Mouse (Mus musculus) hindlimb bud, embryonic 11.5 days (tissue): ENCODE data around the gene Polr3gl.

Source experiments
- DNase-seq: peaks from one replicate; pipeline ENCODE4 v3.0.0-alpha.2; 2012; ENCODE audit warnings: low read depth, low spot score; ENCODE audit errors: extremely low spot score

Polr3gl gene

DNA sequence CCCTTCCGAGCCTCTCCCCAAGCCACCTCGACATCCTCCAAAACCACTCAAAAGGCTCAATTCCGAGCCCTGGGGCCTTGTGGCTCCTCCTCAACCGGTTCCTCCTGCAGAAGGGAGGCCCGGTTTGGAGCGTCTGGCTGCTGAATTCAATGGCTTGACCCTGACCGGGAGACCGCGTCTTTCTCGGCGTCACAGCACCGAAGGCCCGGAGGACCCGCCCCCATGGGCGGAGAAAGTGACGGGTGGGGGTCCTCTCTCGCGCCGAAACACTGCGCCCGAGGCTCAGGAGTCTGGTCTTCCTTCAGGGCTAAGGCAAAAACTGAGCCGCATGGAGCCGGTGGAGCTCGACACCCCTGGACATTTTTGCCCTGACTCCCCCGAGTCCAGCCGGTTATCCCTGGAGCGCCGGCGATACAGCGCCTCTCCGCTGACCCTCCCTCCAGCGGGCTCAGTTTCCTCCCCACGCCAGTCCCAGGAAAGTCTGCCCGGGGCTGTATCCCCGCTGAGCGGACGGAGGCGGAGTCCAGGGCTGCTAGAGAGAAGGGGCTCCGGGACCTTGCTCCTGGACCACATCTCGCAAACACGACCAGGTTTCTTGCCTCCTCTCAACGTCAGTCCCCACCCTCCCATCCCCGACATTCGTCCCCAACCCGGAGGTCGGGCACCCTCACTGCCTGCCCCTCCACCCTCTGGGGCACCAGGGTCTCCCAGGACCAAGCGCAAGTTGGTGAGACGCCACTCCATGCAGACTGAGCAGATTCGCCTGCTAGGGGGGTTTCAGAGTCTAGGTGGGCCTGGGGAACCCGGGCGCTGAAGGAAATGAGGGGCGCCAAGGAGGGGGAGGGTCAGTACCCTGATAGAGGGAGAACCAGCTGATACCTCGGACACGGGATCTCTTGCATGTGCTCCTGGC is 4.4 kb upstream of the Polr3gl start:
- no peak for DNase-seq

- DNase-seq, result no peak
These were observed 3.5 kb upstream of the Polr3gl start for GRCm38 (mm10) chr3:96597435-96597891.

DNA sequence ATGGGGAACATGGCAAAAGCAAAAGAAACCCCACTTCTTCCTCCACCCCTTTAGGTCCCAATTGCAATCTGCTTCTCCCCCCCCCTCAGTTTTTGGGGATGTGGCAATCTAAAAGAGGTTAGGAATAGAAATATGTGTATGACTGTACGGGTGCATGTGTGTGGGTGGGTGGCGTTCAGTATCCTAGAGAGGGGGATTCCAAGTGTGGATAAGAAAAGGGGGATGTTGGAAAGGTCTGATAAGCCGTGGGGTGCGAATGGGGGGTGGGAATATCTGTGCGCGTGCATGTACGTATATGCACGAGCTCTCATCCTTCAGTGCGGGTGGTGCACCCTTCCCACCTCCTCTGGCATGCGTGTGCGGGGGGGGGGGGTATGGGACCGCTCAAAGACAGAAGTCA is 2.9 kb upstream of the Polr3gl start:
- DNase-seq, result no peak

DNA sequence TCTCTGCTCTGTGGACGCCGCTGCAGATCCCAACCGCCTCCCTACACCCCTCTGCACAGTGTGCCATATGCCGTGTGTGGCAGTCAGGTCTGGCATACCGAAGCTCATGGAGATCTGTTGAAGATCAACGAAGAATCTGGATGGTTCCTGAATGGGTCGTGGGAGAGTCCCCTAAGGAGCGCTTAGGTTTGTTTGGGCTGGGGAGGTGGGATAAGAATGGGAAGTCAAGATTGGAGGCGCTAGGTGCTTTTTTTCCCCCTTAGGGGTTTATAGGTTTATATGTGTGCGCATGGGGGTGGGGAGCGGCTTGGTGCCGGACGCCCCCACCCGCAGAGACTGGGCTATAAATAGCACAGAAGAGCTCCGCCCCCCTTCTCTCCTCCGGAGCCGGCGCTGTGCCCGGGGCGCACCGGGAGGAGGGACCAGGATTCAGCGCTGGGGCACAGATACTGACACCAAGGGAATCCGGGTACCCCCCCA is 2.3 kb upstream of the Polr3gl start, which contains the start of gene Ankrd34a:
Gene Ankrd34a, plus strand, starts transcription at position 409 of the 480 bp plus-strand sequence.
- no peak for DNase-seq

DNA sequence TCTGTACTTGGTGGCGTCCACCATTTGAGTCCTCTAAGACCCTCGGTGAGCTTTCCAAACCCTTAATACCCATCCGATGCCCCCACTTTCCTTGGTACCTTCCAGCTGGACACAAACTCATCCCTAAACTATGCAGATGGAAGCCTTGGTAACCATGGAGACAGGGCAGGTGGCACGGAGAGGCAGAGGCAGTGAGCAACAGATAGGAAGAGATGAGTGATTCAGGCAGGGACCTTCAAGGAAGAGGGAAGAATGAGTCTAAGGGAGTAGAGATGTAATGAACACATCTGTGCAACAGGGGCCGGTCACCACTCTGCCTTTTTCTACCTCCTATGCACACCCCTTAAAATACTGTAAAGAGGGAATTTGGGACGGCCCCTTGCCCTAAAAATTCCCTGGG is 1.7 kb upstream of the Polr3gl start:
- DNase-seq, result no peak

- DNase-seq, result no peak
These were observed 870 bp upstream of the Polr3gl start for GRCm38 (mm10) chr3:96594851-96595250.

DNA sequence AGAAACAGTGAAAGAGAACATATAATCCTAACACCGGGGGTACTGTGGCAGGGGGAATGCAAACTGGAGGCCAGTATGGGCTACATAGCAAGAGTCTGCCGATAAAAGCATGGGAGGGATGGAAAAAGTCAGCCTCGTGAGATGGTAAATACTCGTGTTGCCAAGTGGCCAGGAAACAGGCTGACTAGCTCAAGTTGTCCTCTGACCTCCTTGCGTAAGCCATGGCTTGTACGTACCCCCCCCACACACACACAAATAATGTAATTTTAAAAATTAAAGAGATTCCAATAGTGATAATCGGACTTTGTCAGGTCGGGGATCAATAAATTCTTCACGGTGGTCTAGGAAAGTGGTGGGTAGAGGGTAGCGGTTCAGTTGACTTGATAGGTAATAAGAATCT is 607 bp downstream of the Polr3gl start:
- DNase-seq, result no peak

GRCm38 (mm10) chr3:96590657-96591056 is 3.3 kb downstream of the Polr3gl start:
- no peak for DNase-seq

DNA sequence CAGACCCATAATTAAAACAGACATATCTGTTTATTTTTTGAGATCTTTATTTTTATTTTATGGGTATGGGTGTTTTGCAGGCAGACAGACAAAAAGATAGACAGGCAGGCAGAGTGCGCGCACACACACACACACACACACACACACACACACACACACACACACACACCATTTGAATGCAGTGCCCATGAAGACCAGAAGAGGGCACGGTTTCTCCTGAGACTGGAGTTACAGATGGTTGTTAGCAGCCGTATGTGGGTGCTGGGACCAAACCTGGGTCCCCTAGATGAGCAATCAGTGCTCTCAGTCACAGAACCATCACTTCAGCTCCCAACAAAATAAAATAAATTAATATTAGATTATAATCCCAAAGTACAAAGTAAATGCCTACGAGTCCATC is 10.6 kb downstream of the Polr3gl start:
- DNase-seq, result no peak

DNA sequence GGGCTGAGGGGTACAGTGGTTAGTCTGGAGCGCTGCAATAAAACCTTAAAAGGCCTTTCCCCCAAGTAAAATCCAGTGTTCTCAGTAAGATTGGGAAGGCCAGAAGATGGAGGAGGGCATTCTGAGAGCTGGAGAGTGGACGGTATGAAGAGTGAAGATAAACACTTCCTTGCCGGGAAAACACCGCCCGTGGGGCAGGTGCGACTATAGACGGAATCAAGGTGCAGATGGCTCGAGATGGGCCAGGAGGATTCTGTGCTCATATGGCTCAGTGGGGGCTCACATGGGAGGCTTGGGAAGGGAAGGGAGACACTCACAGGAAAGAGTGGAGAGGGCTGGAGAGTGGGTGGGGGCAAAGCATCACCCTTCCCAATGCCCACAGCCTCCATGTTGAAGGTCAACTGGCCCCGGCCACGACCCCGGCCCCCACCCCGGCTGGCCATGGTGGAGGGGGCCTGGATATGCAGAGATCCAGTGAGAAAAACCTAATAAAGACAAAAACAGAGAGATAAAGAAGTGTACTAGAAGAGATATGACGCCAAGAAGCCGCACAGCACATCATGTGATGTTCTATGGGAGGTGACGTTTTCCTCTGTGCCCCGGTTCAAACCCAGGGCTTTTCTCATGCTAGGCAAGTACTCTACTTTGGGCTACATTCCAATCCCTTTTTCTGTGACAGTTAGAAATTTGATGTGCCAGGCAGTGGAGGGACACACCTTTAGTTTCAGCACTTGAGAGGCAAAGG is 12.0 kb downstream of the Polr3gl start:
- no peak for DNase-seq

DNA sequence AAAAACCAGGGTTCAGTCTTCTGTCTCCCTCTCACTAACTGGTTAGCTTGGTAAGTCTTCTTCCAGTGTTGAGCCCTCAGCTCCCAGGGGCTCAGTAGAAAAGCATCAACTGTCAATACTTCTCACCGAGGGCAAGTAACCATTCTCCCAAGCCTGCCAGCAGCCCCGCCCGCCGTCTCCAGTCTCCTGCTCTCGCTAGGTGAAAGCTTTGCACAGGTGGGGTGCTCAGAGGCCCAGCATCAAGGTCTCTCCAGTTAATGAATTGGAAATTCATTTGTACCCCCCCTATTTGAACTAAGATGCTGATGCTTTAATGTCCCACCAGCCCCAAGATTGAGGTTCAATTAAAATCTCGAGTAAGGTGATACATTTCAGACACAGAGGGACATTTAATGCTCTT is 12.8 kb downstream of the Polr3gl start:
- DNase-seq, result no peak

GRCm38 (mm10) chr3:96579885-96580454 is 14.0 kb downstream of the Polr3gl start:
- no peak for DNase-seq

DNA sequence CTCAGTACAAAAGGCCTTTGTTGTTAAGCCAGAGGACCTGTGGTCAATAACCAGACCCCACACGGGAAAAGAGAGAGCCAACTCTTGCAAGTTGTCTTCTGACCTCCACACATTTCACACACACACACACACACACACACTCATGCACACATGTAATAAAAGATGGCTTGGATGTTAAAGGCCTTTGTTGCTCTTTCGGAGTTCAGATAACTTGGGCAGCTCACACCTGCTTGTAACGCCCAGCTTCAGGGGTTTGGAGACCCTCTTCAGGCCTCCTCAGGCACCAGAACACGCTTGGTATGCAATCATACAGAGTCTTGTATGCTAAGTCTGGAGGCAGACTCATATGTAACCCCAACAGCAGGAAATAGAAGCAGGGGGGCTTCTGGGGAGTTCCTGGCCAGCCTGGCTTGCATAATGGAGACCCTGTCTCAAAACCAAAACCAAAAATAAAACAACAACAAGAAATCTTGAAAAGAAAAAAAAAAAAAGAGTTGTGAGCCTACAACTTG is 14.7 kb downstream of the Polr3gl start:
- DNase-seq, result no peak

DNA sequence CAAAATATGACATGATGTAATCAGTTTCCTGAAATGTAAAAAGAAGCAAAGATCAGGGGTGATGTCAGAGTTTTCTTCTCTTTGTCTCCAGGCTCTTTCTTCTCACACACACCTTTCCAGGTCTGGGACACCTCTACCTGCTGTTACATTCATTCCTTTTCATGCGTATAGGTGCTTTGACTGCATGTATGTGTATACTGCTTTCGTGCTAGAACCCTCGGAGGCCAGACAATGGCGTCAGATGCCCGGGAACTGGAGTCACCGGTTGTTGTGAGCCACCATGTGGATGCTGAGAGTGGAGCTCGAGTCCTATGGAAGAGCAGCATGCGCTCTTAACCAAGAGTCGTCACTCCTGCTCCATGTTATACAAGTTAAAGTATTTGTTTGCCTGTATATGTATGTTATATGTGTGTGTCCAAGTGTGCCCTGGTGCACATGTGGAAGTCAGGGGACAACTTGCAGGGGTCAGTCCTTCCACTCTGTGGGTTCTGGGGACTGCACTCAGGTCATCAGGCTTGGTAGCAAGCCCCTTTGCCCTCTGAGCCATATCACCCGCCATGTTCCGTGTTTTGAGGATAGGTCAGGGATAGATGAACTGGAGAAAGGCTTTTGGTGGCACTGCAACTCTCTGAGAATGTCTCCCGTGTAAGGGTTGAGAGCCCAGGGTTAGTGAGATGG is 15.3 kb downstream of the Polr3gl start:
- no peak for DNase-seq

DNA sequence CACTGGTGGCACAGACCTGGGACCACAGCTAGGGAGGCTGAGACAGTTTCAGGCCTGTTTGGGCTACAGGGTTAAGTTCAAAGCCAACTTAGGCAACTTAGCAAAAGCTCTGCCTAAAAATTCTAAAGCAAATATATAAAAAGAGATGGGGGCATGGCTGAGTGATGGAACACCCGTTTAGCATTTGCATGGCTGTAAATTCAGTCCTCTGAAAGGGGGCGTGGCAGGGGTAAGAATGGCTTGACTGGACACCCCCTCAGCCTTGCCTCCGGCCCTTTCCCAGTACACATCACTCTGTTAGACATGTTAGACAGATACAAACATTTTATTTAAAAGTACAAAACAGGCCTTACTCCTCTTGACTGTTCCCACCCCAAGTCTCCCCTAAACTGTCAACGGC is 16.4 kb downstream of the Polr3gl start:
- DNase-seq, result no peak

- no peak for DNase-seq
These were observed 17.1 kb downstream of the Polr3gl start, which contains the start of gene Gm16253 for GRCm38 (mm10) chr3:96576690-96577541. TSS of gene Gm16253 (plus strand) at chr3:96576984.

GRCm38 (mm10) chr3:96576005-96576658 is 17.8 kb downstream of the Polr3gl start:
- no peak for DNase-seq

DNA sequence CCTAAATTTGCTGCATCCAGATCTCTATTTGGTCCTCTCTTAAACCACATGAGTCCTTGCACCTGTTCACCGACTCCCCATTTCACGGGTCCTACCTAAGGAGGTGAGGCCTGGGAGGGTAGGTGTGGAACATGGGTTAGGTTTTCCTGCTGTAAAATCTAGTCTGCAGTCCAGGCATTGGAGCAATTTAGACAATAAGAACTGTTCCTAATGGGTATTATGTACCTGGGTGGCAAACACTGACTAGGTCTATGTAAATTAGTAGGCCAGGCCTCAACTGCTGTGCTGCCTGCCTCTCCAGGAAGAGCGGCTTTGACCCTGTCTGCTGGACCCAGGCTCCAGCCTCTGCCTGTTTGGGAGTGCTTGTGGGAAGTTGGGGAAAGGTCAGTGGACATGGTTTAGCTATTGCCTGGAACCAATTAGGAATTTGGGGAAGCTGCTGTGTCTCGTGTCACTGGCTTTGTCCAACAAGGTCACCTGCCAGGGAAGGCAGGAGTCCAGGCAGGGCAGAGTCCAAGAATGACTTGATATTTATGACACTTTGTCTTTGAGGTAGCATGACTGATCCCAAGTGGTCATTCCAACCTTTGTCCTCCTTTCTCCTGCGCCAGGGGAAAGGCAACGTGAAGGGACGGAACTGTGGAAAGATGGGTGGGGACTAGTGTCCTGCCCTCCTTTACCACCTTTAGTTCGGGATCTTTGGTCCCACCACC is 18.6 kb downstream of the Polr3gl start:
- DNase-seq, result no peak
